Mouse (Mus musculus): ENCODE measurements around the gene Fcna. TPM values are rescaled to one million over a fixed set of nuclear protein-coding genes. Genes with fewer than 3 reads are reported as not detected.
A peak's percentile ranks its signal among the peaks of the same experiment; 100 is the strongest.

Gene Fcna
- polyA plus RNA-seq, 1 experiment from 2014 or later = 4.6 TPM

DNA sequence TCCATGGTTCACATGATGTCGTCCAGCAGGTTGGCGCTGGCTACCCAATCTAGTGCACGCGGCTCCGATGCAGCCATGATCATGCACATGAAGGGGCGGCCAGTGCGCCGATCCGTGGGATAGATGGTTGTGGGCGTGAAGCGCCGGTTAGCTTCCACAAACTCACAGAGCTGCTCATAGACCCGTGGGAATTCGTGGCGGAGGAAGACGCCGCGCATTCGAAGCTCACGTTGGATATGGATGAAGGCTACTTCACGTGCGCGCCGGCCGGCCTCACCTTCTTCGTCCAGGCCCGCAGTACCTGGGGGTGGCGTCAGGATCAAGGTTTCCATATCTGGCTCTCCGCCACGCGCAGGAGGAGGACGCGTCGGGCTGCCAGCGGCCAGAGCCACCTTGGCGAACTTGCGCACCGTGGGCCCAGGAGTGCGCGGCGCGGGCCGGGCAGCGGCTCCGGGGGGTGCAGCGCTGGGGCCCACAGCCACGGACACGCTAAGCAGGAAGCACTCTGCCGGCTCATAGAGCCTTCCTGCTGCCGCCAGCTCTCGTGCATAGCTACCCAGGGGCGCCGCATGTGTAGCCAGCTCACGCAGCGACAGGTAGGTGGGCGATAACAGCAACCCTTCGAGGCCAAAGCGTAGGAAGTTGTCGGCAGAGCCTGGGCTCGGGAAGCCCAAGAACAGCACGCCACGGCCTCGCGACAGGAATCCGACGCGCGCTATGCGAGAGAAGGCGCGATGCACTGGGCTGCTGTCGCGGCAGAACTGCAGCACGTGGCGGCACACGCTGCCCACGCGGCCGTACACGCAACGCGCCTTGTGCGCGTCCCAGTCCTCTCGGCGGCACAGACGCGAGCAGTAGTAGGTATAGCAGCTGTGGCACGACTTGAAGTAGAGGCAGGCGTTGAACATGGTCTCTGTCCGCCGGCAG, 50.6 kb downstream of the Fcna start:
- no peak for ATAC-seq
- H3K4me3 ChIP-seq (ENCODE audit: low read length) = peak overlapping the region; percentile 23
- peaks cover 48% of the 10 kb centered on the region for H3K27me3 ChIP-seq (replicated peaks; ENCODE audit: control insufficient read depth, insufficient read depth, low read length)
- peak overlapping the region; percentile 36 for H3K4me2 ChIP-seq (ENCODE audit: low read length)
- WGBS = 19% methylated on average over 89 of the region's 92 CpGs
- H3K4me1 ChIP-seq (ENCODE audit: control insufficient read depth, insufficient read depth, low read depth, low read length) = peaks cover 58% of the 10 kb centered on the region
- no peak overlapping the region; the same call in 1 of the 2 replicates for H3K9ac ChIP-seq (ENCODE audit: low read depth, low read length)
- peaks cover 13% of the 10 kb centered on the region for H3K36me3 ChIP-seq (ENCODE audit: control insufficient read depth, insufficient read depth, low read length)
- peaks cover 3% of the 10 kb centered on the region; the same call in 1 of the 2 replicates for H3K9me3 ChIP-seq (ENCODE audit: control insufficient read depth, low read length)
- no peak overlapping the region for H3K27ac ChIP-seq (ENCODE audit: low read depth, low read length)

DNA sequence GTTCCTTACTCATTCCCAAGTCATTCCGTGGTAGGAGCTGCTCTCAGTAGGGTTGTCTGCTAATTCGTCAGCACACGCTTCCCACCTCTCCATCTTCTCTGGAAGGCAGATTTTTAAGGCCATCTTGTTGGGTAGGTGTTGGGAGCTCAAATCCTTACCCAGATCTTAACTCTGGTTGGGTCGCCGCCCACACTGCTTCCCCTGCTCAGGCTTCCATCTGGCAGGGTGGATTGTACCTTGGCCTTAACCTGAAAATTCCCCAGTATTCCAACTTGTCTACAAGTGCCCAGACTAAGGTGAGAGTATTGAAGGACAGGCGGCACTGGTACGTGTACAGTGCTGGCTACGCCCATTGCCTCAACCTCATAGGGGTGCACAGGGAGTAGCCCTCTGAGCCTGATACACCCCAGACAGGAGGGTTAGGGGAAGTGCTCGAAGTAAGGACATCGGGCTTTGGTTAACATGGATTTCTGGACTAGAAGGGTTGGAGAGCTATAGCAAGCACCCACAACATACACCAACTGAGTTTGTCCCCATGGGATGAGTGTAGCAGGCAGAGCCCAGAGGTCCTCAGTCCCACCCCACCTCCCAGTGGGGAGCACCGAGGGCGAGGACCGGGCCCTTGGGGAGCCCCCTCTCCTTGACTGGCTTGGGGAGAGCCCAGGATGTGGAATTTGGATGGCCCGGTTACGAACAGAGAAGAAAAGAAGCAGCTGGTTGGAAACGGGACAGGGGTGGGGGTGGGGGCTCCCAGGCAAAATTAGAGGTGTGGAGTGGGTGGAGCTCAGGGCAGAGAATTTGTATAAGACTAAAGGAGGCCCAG, 51.6 kb downstream of the Fcna start:
- Histone ChIP-seq H3K4me3 (ENCODE audit: low read length) (no peak overlapping the region), H3K36me3 (ENCODE audit: control insufficient read depth, insufficient read depth, low read length) (peaks cover 13% of the 10 kb centered on the region), H3K4me2 (ENCODE audit: low read length) (no peak overlapping the region), H3K27me3 (replicated peaks; ENCODE audit: control insufficient read depth, insufficient read depth, low read length) (peaks cover 48% of the 10 kb centered on the region), H3K27ac (ENCODE audit: low read depth, low read length) (no peak overlapping the region), H3K4me1 (ENCODE audit: control insufficient read depth, insufficient read depth, low read depth, low read length) (peaks cover 51% of the 10 kb centered on the region), H3K9me3 (ENCODE audit: control insufficient read depth, low read length) (peaks cover 3% of the 10 kb centered on the region; the same call in 1 of the 2 replicates), H3K9ac (ENCODE audit: low read depth, low read length) (no peak overlapping the region)
- ATAC-seq = no peak
- WGBS = 77% methylated on average over 16 of the region's 16 CpGs

DNA sequence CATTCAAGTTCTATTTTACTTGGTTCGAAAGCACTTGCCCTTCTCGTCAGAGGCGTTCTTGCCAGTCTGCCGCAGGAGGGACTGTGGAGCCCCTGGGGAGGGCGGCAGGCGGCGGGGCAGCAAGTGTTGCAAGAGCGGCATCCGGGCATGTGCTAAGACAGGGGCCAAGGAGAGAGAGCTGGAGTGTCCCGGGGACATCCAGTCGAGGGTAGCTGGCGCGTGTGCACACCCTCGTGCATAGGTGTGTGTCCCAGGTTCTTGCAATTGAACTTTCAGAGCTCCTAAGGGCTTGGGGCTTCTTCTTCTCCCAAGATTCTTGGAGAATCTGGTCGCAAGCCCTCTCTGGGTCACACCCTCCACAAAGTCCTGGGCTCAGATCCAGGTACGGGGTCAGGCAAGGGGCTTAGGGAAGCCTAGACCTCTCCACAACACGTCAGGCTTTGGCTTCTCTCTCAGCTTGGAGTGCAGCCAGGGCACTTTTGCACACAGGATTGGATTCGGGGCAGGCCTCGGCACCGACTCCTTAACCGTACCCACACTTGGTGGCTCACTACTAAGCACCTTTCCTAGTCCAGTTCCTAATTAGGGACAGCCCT, 52.3 kb downstream of the Fcna start:
- Histone ChIP-seq H3K9me3 (ENCODE audit: control insufficient read depth, low read length) (peaks cover 3% of the 10 kb centered on the region; the same call in 1 of the 2 replicates), H3K4me2 (ENCODE audit: low read length) (peak overlapping the region; percentile 62), H3K27me3 (replicated peaks; ENCODE audit: control insufficient read depth, insufficient read depth, low read length) (peaks cover 44% of the 10 kb centered on the region), H3K9ac (ENCODE audit: low read depth, low read length) (peak overlapping the region; percentile 67), H3K4me3 (ENCODE audit: low read length) (peak overlapping the region; percentile 56), H3K4me1 (ENCODE audit: control insufficient read depth, insufficient read depth, low read depth, low read length) (peaks cover 44% of the 10 kb centered on the region), H3K27ac (ENCODE audit: low read depth, low read length) (peak overlapping the region; percentile 91; the same call in 1 of the 2 replicates), H3K36me3 (ENCODE audit: control insufficient read depth, insufficient read depth, low read length) (peaks cover 13% of the 10 kb centered on the region)
- 14% methylated on average over 21 of the region's 21 CpGs for WGBS
- ATAC-seq = no peak

Other genes starting within 250 kb of the Fcna start
- gene Entpd2, start 232.2 kb downstream of the Fcna start, polyA plus RNA-seq (2015; fragmentation: Nextera tagmentation; extraction: Ambion mirVana) = 6.7 and 7.4 TPM in 2 replicates
- gene Npdc1, start 228.7 kb downstream of the Fcna start, polyA plus RNA-seq (2015; fragmentation: Nextera tagmentation; extraction: Ambion mirVana) = 481 and 505 TPM in 2 replicates
- 0.19 and 0.23 TPM in 2 replicates for gene Fut7, start 204.8 kb downstream of the Fcna start, polyA plus RNA-seq (2015; fragmentation: Nextera tagmentation; extraction: Ambion mirVana)
- gene Abca2, start 199.3 kb downstream of the Fcna start, polyA plus RNA-seq (2015; fragmentation: Nextera tagmentation; extraction: Ambion mirVana) = 13.5 and 15.5 TPM in 2 replicates
- 3.4 and 4.1 TPM in 2 replicates for gene Clic3, start 171.2 kb downstream of the Fcna start, polyA plus RNA-seq (2015; fragmentation: Nextera tagmentation; extraction: Ambion mirVana)
- gene Paxx, start 166.9 kb downstream of the Fcna start, polyA plus RNA-seq (2015; fragmentation: Nextera tagmentation; extraction: Ambion mirVana) = 117 and 134 TPM in 2 replicates
- gene Ptgds, start 158.0 kb downstream of the Fcna start, polyA plus RNA-seq (2015; fragmentation: Nextera tagmentation; extraction: Ambion mirVana) = 904 and 1,173 TPM in 2 replicates
- not detected in 2 replicates for gene Lcn12, start 134.1 kb downstream of the Fcna start, polyA plus RNA-seq (2015; fragmentation: Nextera tagmentation; extraction: Ambion mirVana)
- gene Fbxw5, start 127.3 kb downstream of the Fcna start, polyA plus RNA-seq (2015; fragmentation: Nextera tagmentation; extraction: Ambion mirVana) = 136 and 153 TPM in 2 replicates
- gene C8g, start 126.3 kb downstream of the Fcna start, polyA plus RNA-seq (2015; fragmentation: Nextera tagmentation; extraction: Ambion mirVana) = 6.1 and 6.6 TPM in 2 replicates
- 16.8 and 17.8 TPM in 2 replicates for gene Traf2, start 81.1 kb downstream of the Fcna start, polyA plus RNA-seq (2015; fragmentation: Nextera tagmentation; extraction: Ambion mirVana)
- 384 and 413 TPM in 2 replicates for gene Edf1, start 70.2 kb downstream of the Fcna start, polyA plus RNA-seq (2015; fragmentation: Nextera tagmentation; extraction: Ambion mirVana)
- 1.8 and 3.7 TPM in 2 replicates for gene Mamdc4, start 53.2 kb downstream of the Fcna start, polyA plus RNA-seq (2015; fragmentation: Nextera tagmentation; extraction: Ambion mirVana)
- 164 and 178 TPM in 2 replicates for gene Phpt1, start 52.8 kb downstream of the Fcna start, polyA plus RNA-seq (2015; fragmentation: Nextera tagmentation; extraction: Ambion mirVana)
- 12.0 and 15.1 TPM in 2 replicates for gene Ajm1, start 46.3 kb downstream of the Fcna start, polyA plus RNA-seq (2015; fragmentation: Nextera tagmentation; extraction: Ambion mirVana)
- 65.3 and 71.8 TPM in 2 replicates for gene Rabl6, start 19.5 kb downstream of the Fcna start, polyA plus RNA-seq (2015; fragmentation: Nextera tagmentation; extraction: Ambion mirVana)
- gene Ccdc183, start 10.4 kb downstream of the Fcna start, polyA plus RNA-seq (2015; fragmentation: Nextera tagmentation; extraction: Ambion mirVana) = 0.13 and 0.34 TPM in 2 replicates
- gene Tmem141, start 6.0 kb downstream of the Fcna start, polyA plus RNA-seq (2015; fragmentation: Nextera tagmentation; extraction: Ambion mirVana) = 54.6 and 66.8 TPM in 2 replicates
- gene Lcn8, start 25.1 kb upstream of the Fcna start, polyA plus RNA-seq (2015; fragmentation: Nextera tagmentation; extraction: Ambion mirVana) = not detected in 2 replicates
- gene Lcn5, start 29.9 kb upstream of the Fcna start, polyA plus RNA-seq (2015; fragmentation: Nextera tagmentation; extraction: Ambion mirVana) = not detected in 2 replicates
- not detected in 2 replicates for gene Lcn6, start 48.8 kb upstream of the Fcna start, polyA plus RNA-seq (2015; fragmentation: Nextera tagmentation; extraction: Ambion mirVana)
- gene Lcn10, start 54.7 kb upstream of the Fcna start, polyA plus RNA-seq (2015; fragmentation: Nextera tagmentation; extraction: Ambion mirVana) = not detected in 2 replicates
- not detected in 2 replicates for gene Obp2a, start 72.0 kb upstream of the Fcna start, polyA plus RNA-seq (2015; fragmentation: Nextera tagmentation; extraction: Ambion mirVana)
- gene Bmyc, start 78.7 kb upstream of the Fcna start, polyA plus RNA-seq (2015; fragmentation: Nextera tagmentation; extraction: Ambion mirVana) = 164 and 182 TPM in 2 replicates
- not detected in 2 replicates for gene Obp2b, start 109.0 kb upstream of the Fcna start, polyA plus RNA-seq (2015; fragmentation: Nextera tagmentation; extraction: Ambion mirVana)
- gene Lcn3, start 137.5 kb upstream of the Fcna start, polyA plus RNA-seq (2015; fragmentation: Nextera tagmentation; extraction: Ambion mirVana) = not detected in 2 replicates
- not detected in 2 replicates for gene Lcn11, start 149.0 kb upstream of the Fcna start, polyA plus RNA-seq (2015; fragmentation: Nextera tagmentation; extraction: Ambion mirVana)
- not detected in 2 replicates for gene Gm13539, start 154.2 kb upstream of the Fcna start, polyA plus RNA-seq (2015; fragmentation: Nextera tagmentation; extraction: Ambion mirVana)
- gene Glt6d1, start 187.8 kb upstream of the Fcna start, polyA plus RNA-seq (2015; fragmentation: Nextera tagmentation; extraction: Ambion mirVana) = not detected in 2 replicates
- not detected in 2 replicates for gene Lcn9, start 195.1 kb upstream of the Fcna start, polyA plus RNA-seq (2015; fragmentation: Nextera tagmentation; extraction: Ambion mirVana)
- gene Sohlh1, start 219.2 kb upstream of the Fcna start, polyA plus RNA-seq (2015; fragmentation: Nextera tagmentation; extraction: Ambion mirVana) = not detected in 2 replicates
- 21.2 and 27.4 TPM in 2 replicates for gene Kcnt1, start 235.7 kb upstream of the Fcna start, polyA plus RNA-seq (2015; fragmentation: Nextera tagmentation; extraction: Ambion mirVana)

All from hindbrain, embryonic 16.5 days (tissue).